Mouse (Mus musculus) midbrain, postnatal 0 days (tissue): ENCODE results near the gene Thap8. TPM values are rescaled to one million over a fixed set of nuclear protein-coding genes. Genes with fewer than 3 reads are reported as not detected.

Source experiments
- ATAC-seq: fragments of 200-750 bp; cut with Nextera tagmentation; 2 replicates; pipeline ENCODE4 v1.8.0; 2017; ENCODE audit warnings: moderate number of reproducible peaks, mild to moderate bottlenecking, moderate TSS enrichment, moderate library complexity; ENCODE audit not compliant: low FRiP score
- DNase-seq: peaks from one replicate; pipeline ENCODE4 v3.0.0-alpha.2; 2015; ENCODE audit warnings: low spot score
- H3K27ac ChIP-seq: fragments of 300-500 bp; sonication (generic); 2 replicates; pipeline ENCODE4 v1.5.1; 2014; ENCODE audit warnings: low read depth, mild to moderate bottlenecking, low read length, mixed read lengths
- H3K27me3 ChIP-seq: fragments of 300-500 bp; sonication (generic); 2 replicates; pipeline ENCODE4 v1.6.1; 2014; ENCODE audit warnings: low read length, control low read depth, mixed read lengths; ENCODE audit not compliant: insufficient read depth
- H3K36me3 ChIP-seq: fragments of 300-500 bp; sonication (generic); 2 replicates; pipeline ENCODE4 v1.6.1; 2014; ENCODE audit warnings: low read length, control low read depth, mixed read lengths; ENCODE audit not compliant: insufficient read depth
- H3K4me1 ChIP-seq: fragments of 300-500 bp; sonication (generic); 2 replicates; pipeline ENCODE4 v1.6.1; 2014; ENCODE audit warnings: mild to moderate bottlenecking, control low read depth, antibody characterized with exemption, low read length, mixed read lengths; ENCODE audit not compliant: insufficient read depth
- H3K4me2 ChIP-seq: fragments of 300-500 bp; sonication (generic); 2 replicates; pipeline ENCODE4 v1.6.1; 2014; ENCODE audit warnings: low read depth, mild to moderate bottlenecking, low read length, mixed read lengths; ENCODE audit not compliant: poor library complexity, severe bottlenecking
- H3K4me3 ChIP-seq: fragments of 300-500 bp; sonication (generic); 2 replicates; pipeline ENCODE4 v1.5.1; 2014; ENCODE audit warnings: low read depth, mild to moderate bottlenecking, low read length, moderate library complexity
- H3K9ac ChIP-seq: fragments of 300-500 bp; sonication (generic); replicated peaks from 2 replicates; pipeline ENCODE4 v1.6.1; 2014; ENCODE audit warnings: mild to moderate bottlenecking, low read length, moderate library complexity, mixed read lengths; ENCODE audit not compliant: poor library complexity, severe bottlenecking
- H3K9me3 ChIP-seq: fragments of 300-500 bp; sonication (generic); 2 replicates; pipeline ENCODE4 v1.6.1; 2016; ENCODE audit warnings: low read length, control low read depth
- CTCF ChIP-seq: IDR thresholded peaks from 2 replicates; pipeline ENCODE4 v1.5.1; 2016; ENCODE audit warnings: antibody characterized with exemption, mild to moderate bottlenecking
- WGBS: fragments of 180-500 bp; shearing (Covaris S2); extraction: QIAGEN DNeasy Blood & Tissue Kit; methylation state at CpG from one replicate; pipeline ENCODE4 v1.1.7; 2014; 5-methylcytosine and 5-hydroxymethylcytosine counted together
- polyA plus RNA-seq: library from polyadenylated mRNA; unstranded; fragments of >200 nt; fragmentation: Nextera tagmentation; extraction: Ambion mirVana; gene quantifications from 2 replicates; pipeline ENCODE4 v1.2.1, GENCODE M21; 2015
- total RNA-seq: library from RNA; depleted of rRNA; stranded (reverse); fragments of >200 nt; gene quantifications from 2 replicates; pipeline ENCODE4 v1.2.3, GENCODE M21; 2014; rRNA removed

Thap8 gene
- total and polyA plus RNA-seq, 2 experiments from 2014 or later, result 0.57 to 0.71 TPM

- DNase-seq (no peak), ATAC-seq (no peak)
- 64% methylated on average over 18 of the region's 18 CpGs for WGBS
- no peaks in the 10 kb centered on the region for H3K9me3 ChIP-seq
- H3K4me2 ChIP-seq, result peak overlapping the region; percentile 46; the same call in 1 of the 2 replicates
- 0 out of 2 replicates have a peak, but pooled peaks have one; percentile 5 for TF ChIP-seq CTCF
- H3K27ac ChIP-seq, result peak overlapping the region; percentile 26; the same call in 1 of the 2 replicates
- H3K4me1 ChIP-seq, result no peaks in the 10 kb centered on the region
- no peaks in the 10 kb centered on the region for H3K27me3 ChIP-seq
- H3K4me3 ChIP-seq, result no peak overlapping the region
- no peak overlapping the region for H3K9ac ChIP-seq
- H3K36me3 ChIP-seq, result no peaks in the 10 kb centered on the region
These were observed 52.8 kb downstream of the Thap8 start for GRCm38 (mm10) chr7:30332622-30333259.

- Histone ChIP-seq H3K4me3 (no peak overlapping the region), H3K9ac (no peak overlapping the region), H3K27ac (no peak overlapping the region), H3K4me1 (no peaks in the 10 kb centered on the region), H3K27me3 (no peaks in the 10 kb centered on the region), H3K9me3 (no peaks in the 10 kb centered on the region), H3K36me3 (no peaks in the 10 kb centered on the region), H3K4me2 (no peak overlapping the region)
- no peak for TF ChIP-seq CTCF
- DNase-seq (peak; percentile 91), ATAC-seq (no peak)
- 36% methylated on average over 4 of the region's 4 CpGs for WGBS
These were observed 53.5 kb downstream of the Thap8 start for GRCm38 (mm10) chr7:30333436-30333835.

GRCm38 (mm10) chr7:30334563-30334962 is 54.7 kb downstream of the Thap8 start:
- no peak for TF ChIP-seq CTCF
- no peak overlapping the region for H3K9ac ChIP-seq
- DNase-seq (no peak), ATAC-seq (no peak)
- WGBS, result 59% methylated on average over 5 of the region's 5 CpGs
- no peaks in the 10 kb centered on the region for H3K27me3 ChIP-seq
- no peak overlapping the region for H3K27ac ChIP-seq
- H3K9me3 ChIP-seq, result no peaks in the 10 kb centered on the region
- H3K36me3 ChIP-seq, result no peaks in the 10 kb centered on the region
- no peak overlapping the region for H3K4me3 ChIP-seq
- H3K4me1 ChIP-seq, result no peaks in the 10 kb centered on the region
- no peak overlapping the region for H3K4me2 ChIP-seq

DNA sequence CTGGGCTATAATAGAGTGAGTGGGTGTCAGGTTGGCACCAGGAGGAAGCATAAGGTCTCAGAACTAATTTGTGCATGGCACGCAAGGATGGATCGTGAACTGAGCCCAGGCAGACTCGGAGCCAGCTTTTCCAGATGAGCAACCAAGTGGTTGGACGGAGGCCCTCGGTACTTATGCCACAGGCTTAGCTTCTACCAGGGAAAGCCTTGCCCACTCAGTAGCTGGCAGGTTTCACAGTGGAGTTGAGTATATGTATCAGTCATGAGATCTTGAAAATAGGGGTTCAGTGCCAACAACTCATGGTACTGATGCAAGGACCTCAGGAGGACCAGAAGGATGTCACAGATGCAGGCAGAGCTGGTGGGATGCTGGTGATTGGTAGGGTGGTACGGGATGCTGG is 55.8 kb downstream of the Thap8 start:
- H3K27me3 ChIP-seq, result no peaks in the 10 kb centered on the region
- WGBS, result 76% methylated on average over 6 of the region's 6 CpGs
- H3K9me3 ChIP-seq, result no peaks in the 10 kb centered on the region
- no peak overlapping the region for H3K27ac ChIP-seq
- no peak overlapping the region for H3K4me2 ChIP-seq
- no peak for ATAC-seq
- H3K4me3 ChIP-seq, result no peak overlapping the region
- H3K36me3 ChIP-seq, result no peaks in the 10 kb centered on the region
- no peak for TF ChIP-seq CTCF
- no peaks in the 10 kb centered on the region for H3K4me1 ChIP-seq
- H3K9ac ChIP-seq, result no peak overlapping the region
- peak; percentile 61 for DNase-seq

DNA sequence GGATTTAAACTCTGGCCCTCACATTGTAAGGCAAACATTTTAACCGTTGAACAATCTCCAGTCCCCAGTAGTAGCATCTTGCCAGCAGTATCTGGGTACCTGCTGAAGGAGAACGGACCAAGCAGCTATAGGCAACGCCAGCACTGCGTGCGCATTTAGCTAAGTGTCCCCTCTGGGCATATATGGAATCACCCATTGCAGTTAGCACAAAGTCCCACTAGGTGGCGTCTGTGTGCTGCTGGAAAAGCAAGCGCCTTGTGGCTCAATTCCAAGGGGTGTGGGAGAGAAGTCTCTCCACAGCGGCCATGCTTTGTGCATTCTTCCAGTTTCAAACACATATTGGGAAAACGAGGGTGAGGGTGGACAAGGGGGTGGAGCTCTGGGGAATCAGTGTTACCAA is 56.5 kb downstream of the Thap8 start:
- Histone ChIP-seq H3K27ac (no peak overlapping the region), H3K9ac (no peak overlapping the region)

GRCm38 (mm10) chr7:30339432-30340109 is 59.7 kb downstream of the Thap8 start:
- WGBS, result 63% methylated on average over 5 of the region's 5 CpGs
- no peak overlapping the region for H3K4me3 ChIP-seq
- H3K9me3 ChIP-seq, result no peaks in the 10 kb centered on the region
- ATAC-seq (no peak), DNase-seq (peak; percentile 72)
- H3K9ac ChIP-seq, result no peak overlapping the region
- H3K4me1 ChIP-seq, result no peaks in the 10 kb centered on the region
- H3K36me3 ChIP-seq, result no peaks in the 10 kb centered on the region
- H3K4me2 ChIP-seq, result no peak overlapping the region
- H3K27ac ChIP-seq, result no peak overlapping the region
- no peak for TF ChIP-seq CTCF
- H3K27me3 ChIP-seq, result no peaks in the 10 kb centered on the region

More for the DNA sequence above, 56.5 kb downstream of the Thap8 start:
- 2% methylated on average over 9 of the region's 9 CpGs for WGBS
- H3K36me3 ChIP-seq, result no peaks in the 10 kb centered on the region
- H3K4me2 ChIP-seq, result no peak overlapping the region; the same call in 1 of the 2 replicates
- H3K4me1 ChIP-seq, result no peaks in the 10 kb centered on the region
- DNase-seq (peak; percentile 96), ATAC-seq (peak; percentile 52)
- no peak overlapping the region for H3K4me3 ChIP-seq
- H3K9me3 ChIP-seq, result no peaks in the 10 kb centered on the region
- no peaks in the 10 kb centered on the region for H3K27me3 ChIP-seq
- TF ChIP-seq CTCF, result peak; percentile 100

Other genes starting within 250 kb of the Thap8 start
- gene Zfp14, start 228.7 kb upstream of the Thap8 start, total RNA-seq, result 13.0 and 16.5 TPM in 2 replicates
- 5.8 and 8.7 TPM in 2 replicates for gene Zfp14, start 228.7 kb upstream of the Thap8 start, polyA plus RNA-seq
- gene Zfp82, start 207.2 kb upstream of the Thap8 start, total RNA-seq, result 5.3 and 6.4 TPM in 2 replicates
- gene Zfp82, start 207.2 kb upstream of the Thap8 start, polyA plus RNA-seq, result 5.4 and 6.4 TPM in 2 replicates
- not detected in 2 replicates for gene Gm26920, start 189.7 kb upstream of the Thap8 start, total RNA-seq
- 0.63 and 1.3 TPM in 2 replicates for gene Gm26920, start 189.7 kb upstream of the Thap8 start, polyA plus RNA-seq
- 0.93 and 3.8 TPM in 2 replicates for gene Zfp566, start 189.6 kb upstream of the Thap8 start, total RNA-seq
- 16.2 and 18.0 TPM in 2 replicates for gene Zfp566, start 189.6 kb upstream of the Thap8 start, polyA plus RNA-seq
- gene Zfp260, start 185.3 kb upstream of the Thap8 start, total RNA-seq, result 39.4 and 47.4 TPM in 2 replicates
- 43.6 and 44.4 TPM in 2 replicates for gene Zfp260, start 185.3 kb upstream of the Thap8 start, polyA plus RNA-seq
- 23.0 and 24.7 TPM in 2 replicates for gene Zfp382, start 158.2 kb upstream of the Thap8 start, total RNA-seq
- gene Zfp382, start 158.2 kb upstream of the Thap8 start, polyA plus RNA-seq, result 14.5 and 14.7 TPM in 2 replicates
- 49.8 and 52.1 TPM in 2 replicates for gene Zfp146, start 110.3 kb upstream of the Thap8 start, total RNA-seq
- gene Zfp146, start 110.3 kb upstream of the Thap8 start, polyA plus RNA-seq, result 5.9 and 7.2 TPM in 2 replicates
- not detected in 2 replicates for gene Cox7a1, start 96.0 kb upstream of the Thap8 start, total RNA-seq
- gene Cox7a1, start 96.0 kb upstream of the Thap8 start, polyA plus RNA-seq, result 7.3 and 8.8 TPM in 2 replicates
- 201 and 272 TPM in 2 replicates for gene Capns1, start 81.3 kb upstream of the Thap8 start, total RNA-seq
- gene Capns1, start 81.3 kb upstream of the Thap8 start, polyA plus RNA-seq, result 58.0 and 62.4 TPM in 2 replicates
- gene Polr2i, start 48.1 kb upstream of the Thap8 start, total RNA-seq, result 93.3 and 126 TPM in 2 replicates
- 190 and 196 TPM in 2 replicates for gene Polr2i, start 48.1 kb upstream of the Thap8 start, polyA plus RNA-seq
- gene Tbcb, start 47.8 kb upstream of the Thap8 start, total RNA-seq, result 127 and 149 TPM in 2 replicates
- gene Tbcb, start 47.8 kb upstream of the Thap8 start, polyA plus RNA-seq, result 483 and 527 TPM in 2 replicates
- gene Ovol3, start 44.4 kb upstream of the Thap8 start, total RNA-seq, result not detected in 2 replicates
- not detected in 2 replicates for gene Ovol3, start 44.4 kb upstream of the Thap8 start, polyA plus RNA-seq
- 1.7 and 24.3 TPM in 2 replicates for gene Wdr62, start 325 bp downstream of the Thap8 start, total RNA-seq
- 3.3 and 4.1 TPM in 2 replicates for gene Wdr62, start 325 bp downstream of the Thap8 start, polyA plus RNA-seq
- gene Clip3, start 11.6 kb downstream of the Thap8 start, total RNA-seq, result 140 and 197 TPM in 2 replicates
- 144 and 155 TPM in 2 replicates for gene Clip3, start 11.6 kb downstream of the Thap8 start, polyA plus RNA-seq
- gene Alkbh6, start 28.6 kb downstream of the Thap8 start, total RNA-seq, result 76.1 and 121 TPM in 2 replicates
- 129 and 140 TPM in 2 replicates for gene Alkbh6, start 28.6 kb downstream of the Thap8 start, polyA plus RNA-seq
- gene Syne4, start 34.7 kb downstream of the Thap8 start, total RNA-seq, result 7.3 and 14.1 TPM in 2 replicates
- 11.7 and 13.6 TPM in 2 replicates for gene Syne4, start 34.7 kb downstream of the Thap8 start, polyA plus RNA-seq
- gene E130208F15Rik, start 41.6 kb downstream of the Thap8 start, total RNA-seq, result 0.05 and 0.19 TPM in 2 replicates
- gene E130208F15Rik, start 41.6 kb downstream of the Thap8 start, polyA plus RNA-seq, result not detected in 2 replicates
- gene Sdhaf1, start 43.8 kb downstream of the Thap8 start, total RNA-seq, result 11.5 and 14.7 TPM in 2 replicates
- 16.5 and 16.8 TPM in 2 replicates for gene Sdhaf1, start 43.8 kb downstream of the Thap8 start, polyA plus RNA-seq
- 44.8 and 47.5 TPM in 2 replicates for gene Lrfn3, start 82.7 kb downstream of the Thap8 start, total RNA-seq
- 22.1 and 24.8 TPM in 2 replicates for gene Lrfn3, start 82.7 kb downstream of the Thap8 start, polyA plus RNA-seq
- 20.6 and 23.5 TPM in 2 replicates for gene Tyrobp, start 133.7 kb downstream of the Thap8 start, total RNA-seq
- gene Tyrobp, start 133.7 kb downstream of the Thap8 start, polyA plus RNA-seq, result 43.7 and 46.5 TPM in 2 replicates
- gene Hcst, start 139.8 kb downstream of the Thap8 start, total RNA-seq, result not detected in 2 replicates
- gene Hcst, start 139.8 kb downstream of the Thap8 start, polyA plus RNA-seq, result 0.54 and 0.76 TPM in 2 replicates
- gene Nfkbid, start 141.6 kb downstream of the Thap8 start, total RNA-seq, result 2.1 and 2.2 TPM in 2 replicates
- 2.2 and 2.8 TPM in 2 replicates for gene Nfkbid, start 141.6 kb downstream of the Thap8 start, polyA plus RNA-seq
- 923 and 924 TPM in 2 replicates for gene Aplp1, start 165.4 kb downstream of the Thap8 start, total RNA-seq
- 811 and 814 TPM in 2 replicates for gene Aplp1, start 165.4 kb downstream of the Thap8 start, polyA plus RNA-seq
- 0.99 and 4.9 TPM in 2 replicates for gene Kirrel2, start 177.6 kb downstream of the Thap8 start, total RNA-seq
- 0.32 and 0.43 TPM in 2 replicates for gene Kirrel2, start 177.6 kb downstream of the Thap8 start, polyA plus RNA-seq
- gene Nphs1, start 178.2 kb downstream of the Thap8 start, total RNA-seq, result 0.33 TPM in 1 of 2 replicates, not detected in the other
- gene Nphs1, start 178.2 kb downstream of the Thap8 start, polyA plus RNA-seq, result 0.11 TPM in 1 of 2 replicates, not detected in the other
- gene Prodh2, start 213.5 kb downstream of the Thap8 start, total RNA-seq, result not detected in 2 replicates
- not detected in 2 replicates for gene Prodh2, start 213.5 kb downstream of the Thap8 start, polyA plus RNA-seq